Mouse (Mus musculus): Measurements from ENCODE around the gene Sin3b. TPM values are rescaled to one million over a fixed set of nuclear protein-coding genes. Genes with fewer than 3 reads are reported as not detected.
"Not testable (repeated sequence)": the region's sequence is repeated elsewhere in the genome, so short reads cannot be mapped to it uniquely, and the experiment has no call there.

The Sin3b gene
- 100 to 1,000 TPM; 166 to 174 TPM for total RNA-seq (2021)
- long read RNA-seq, full-length matches to known transcripts: 62 of 86 reads
- long read RNA-seq, partial matches to known transcripts: 19 of 86 reads
- long read RNA-seq, other reads (novel, unspliced or antisense): 5 of 86 reads

GRCm38 (mm10) chr8:72722769-72723650 lies at the start of gene Sin3b:
TSS of gene Sin3b (plus strand) at chr8:72723285.
- peak; percentile 95 to 96 for DNase-seq (ENCODE audit: low spot score in 2 of 2)

DNA sequence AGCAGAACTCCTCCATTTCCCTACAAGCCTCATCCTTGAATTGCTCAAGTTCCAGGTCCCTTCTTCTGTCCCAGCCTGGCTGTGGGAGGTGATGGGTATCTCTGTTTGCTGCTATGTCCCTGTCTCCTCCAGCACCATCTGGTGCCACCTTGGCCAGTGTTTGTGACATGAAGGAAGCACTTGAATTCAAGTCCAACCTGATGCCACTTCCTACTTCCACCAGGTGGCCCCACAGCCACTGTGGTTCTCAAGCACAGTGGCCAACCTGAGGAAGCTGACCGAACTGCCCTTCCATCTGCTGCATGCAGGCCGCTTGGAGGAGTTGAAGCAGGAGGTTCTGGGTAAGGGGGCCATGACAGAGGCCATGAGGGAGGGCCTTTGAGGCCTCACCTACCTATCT lies 48.9 kb upstream of the Sin3b start:
- DNase-seq (ENCODE audit: low spot score in 2 of 2): no peak

GRCm38 (mm10) chr8:72676436-72676835 lies 46.6 kb upstream of the Sin3b start:
- DNase-seq (ENCODE audit: low spot score in 2 of 2): no peak

- DNase-seq (ENCODE audit: low spot score in 2 of 2): not testable (repeated sequence)
Observed at GRCm38 (mm10) chr8:72676844-72677243, 46.2 kb upstream of the Sin3b start.

DNA sequence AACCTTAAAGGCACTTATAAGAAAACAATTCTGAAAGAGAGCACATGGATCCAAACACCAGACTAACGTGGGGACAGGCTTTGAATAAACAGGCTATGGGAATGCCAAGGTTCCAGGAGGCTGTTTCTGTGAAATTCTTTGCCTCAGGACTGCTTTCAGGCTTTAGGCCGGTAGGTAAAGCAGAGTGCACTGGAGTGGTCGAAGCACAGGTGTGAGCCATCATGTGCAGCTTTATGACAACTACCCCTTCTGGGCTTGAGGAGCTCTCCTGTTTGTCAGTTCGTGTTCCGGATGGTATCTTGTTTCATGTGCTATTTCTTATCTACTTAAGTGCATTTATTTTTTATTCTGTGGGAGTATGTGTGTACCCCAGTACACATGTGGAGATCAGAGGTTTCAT lies 45.8 kb upstream of the Sin3b start:
- DNase-seq (ENCODE audit: low spot score in 2 of 2): no peak

GRCm38 (mm10) chr8:72680133-72680532 lies 43.0 kb upstream of the Sin3b start:
- DNase-seq (ENCODE audit: low spot score in 2 of 2): peak; percentile 78 to 83

- no peak for DNase-seq (ENCODE audit: low spot score in 2 of 2)
Observed at GRCm38 (mm10) chr8:72682051-72682687, 40.9 kb upstream of the Sin3b start.

- no peak for DNase-seq (ENCODE audit: low spot score in 2 of 2)
Observed at GRCm38 (mm10) chr8:72683010-72683521, 40.0 kb upstream of the Sin3b start.

GRCm38 (mm10) chr8:72683572-72684099 lies 39.4 kb upstream of the Sin3b start:
- not testable (repeated sequence) for DNase-seq (ENCODE audit: low spot score in 2 of 2)

GRCm38 (mm10) chr8:72698349-72698926 lies 24.6 kb upstream of the Sin3b start:
- no peak for DNase-seq (ENCODE audit: low spot score in 2 of 2)

GRCm38 (mm10) chr8:72712569-72712968 lies 10.5 kb upstream of the Sin3b start:
- DNase-seq (ENCODE audit: low spot score in 2 of 2): no peak

GRCm38 (mm10) chr8:72716594-72716993 lies 6.5 kb upstream of the Sin3b start:
- DNase-seq (ENCODE audit: low spot score in 2 of 2): no peak

- DNase-seq (ENCODE audit: low spot score in 2 of 2): no peak
Observed at GRCm38 (mm10) chr8:72720541-72720940, 2.5 kb upstream of the Sin3b start.

GRCm38 (mm10) chr8:72723651-72724001 lies 541 bp downstream of the Sin3b start:
- peak; percentile 41 to 59 for DNase-seq (ENCODE audit: low spot score in 2 of 2)

- DNase-seq (ENCODE audit: low spot score in 2 of 2): no peak
Observed at GRCm38 (mm10) chr8:72728636-72729035, 5.6 kb downstream of the Sin3b start.

DNA sequence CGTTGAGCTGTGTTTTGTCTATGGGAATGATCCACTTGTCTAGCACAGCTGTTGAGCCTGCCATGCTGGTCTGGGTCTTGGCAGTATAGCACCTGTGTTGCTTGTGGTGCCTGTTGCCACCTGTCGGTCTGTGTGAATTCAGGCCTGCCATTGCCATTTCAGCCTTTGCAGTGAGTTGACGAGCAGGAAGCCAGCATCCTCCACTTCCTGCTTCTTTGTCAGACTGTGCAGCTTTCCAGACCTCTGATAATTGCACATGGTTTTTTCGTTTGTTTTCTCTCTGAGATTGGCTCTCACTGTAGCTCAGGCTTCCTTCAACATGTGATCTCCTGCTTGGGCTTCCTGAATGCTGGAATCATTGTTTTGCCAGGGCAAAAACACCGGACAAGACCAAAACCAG lies 11.9 kb downstream of the Sin3b start:
- no peak for DNase-seq (ENCODE audit: low spot score in 2 of 2)

GRCm38 (mm10) chr8:72736868-72737267 lies 13.8 kb downstream of the Sin3b start:
- DNase-seq (ENCODE audit: low spot score in 2 of 2): no peak

DNA sequence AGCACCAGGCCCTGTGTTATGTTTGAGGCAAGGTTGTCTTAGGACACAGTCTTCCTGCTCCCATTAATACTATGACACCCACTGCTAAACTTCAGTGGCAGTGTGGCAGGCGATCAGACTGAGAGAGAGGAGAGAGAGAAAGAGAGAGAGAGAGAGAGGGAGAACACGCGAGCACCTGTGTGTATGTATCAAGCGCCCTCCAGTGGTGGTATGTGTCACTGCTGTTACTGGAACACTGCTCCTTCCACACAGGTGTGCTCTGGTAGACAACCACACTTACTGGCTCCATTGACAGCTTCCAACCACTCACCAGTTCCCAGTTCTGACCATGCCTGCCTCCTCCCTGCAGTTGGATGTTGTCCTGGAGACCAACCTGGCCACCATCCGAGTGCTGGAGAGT lies 23.0 kb downstream of the Sin3b start:
- DNase-seq (ENCODE audit: low spot score in 2 of 2): peak; percentile 54 to 62

- no peak for DNase-seq (ENCODE audit: low spot score in 2 of 2)
Observed at GRCm38 (mm10) chr8:72749846-72750245, 26.8 kb downstream of the Sin3b start.

- DNase-seq (ENCODE audit: low spot score in 2 of 2): no peak
Observed at GRCm38 (mm10) chr8:72750266-72750665, 27.2 kb downstream of the Sin3b start.

DNA sequence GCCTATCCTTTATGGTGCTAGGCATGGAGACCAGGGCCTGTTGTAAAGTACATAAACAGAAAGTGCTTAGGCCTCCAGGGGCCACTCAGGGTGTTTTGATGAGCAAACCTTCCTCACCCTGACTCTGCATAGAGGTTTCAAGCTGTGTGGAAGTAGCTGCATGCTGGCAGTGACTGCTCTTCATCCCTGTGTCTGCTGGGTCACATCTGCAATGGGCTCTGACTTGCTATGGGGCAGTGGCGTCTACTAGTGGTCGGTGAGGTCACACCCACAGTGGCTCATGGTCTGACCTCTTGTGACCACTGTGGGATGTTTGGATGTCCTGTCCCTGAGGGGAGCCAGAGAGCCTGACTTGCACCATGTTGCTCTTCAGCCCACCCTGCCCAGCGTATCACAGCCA lies 28.0 kb downstream of the Sin3b start:
- DNase-seq (ENCODE audit: low spot score in 2 of 2): peak; percentile 1 to 7

All from layer of hippocampus, postnatal 10 days (tissue).